Mouse (Mus musculus) liver, postnatal 0 days (tissue): Measurements from ENCODE around the gene Wfdc2.
A peak's percentile ranks its signal among the peaks of the same experiment; 100 is the strongest.

ENCODE experiments used
- CTCF ChIP-seq: sonication (generic); IDR thresholded peaks from 2 replicates; pipeline ENCODE4 v1.5.1; 2016; ENCODE audit warnings: antibody characterized with exemption, low read depth
- EP300 ChIP-seq: IDR thresholded peaks from 2 replicates; pipeline ENCODE4 v1.6.1; 2016; ENCODE audit warnings: antibody characterized with exemption, low read depth, mild to moderate bottlenecking

DNA sequence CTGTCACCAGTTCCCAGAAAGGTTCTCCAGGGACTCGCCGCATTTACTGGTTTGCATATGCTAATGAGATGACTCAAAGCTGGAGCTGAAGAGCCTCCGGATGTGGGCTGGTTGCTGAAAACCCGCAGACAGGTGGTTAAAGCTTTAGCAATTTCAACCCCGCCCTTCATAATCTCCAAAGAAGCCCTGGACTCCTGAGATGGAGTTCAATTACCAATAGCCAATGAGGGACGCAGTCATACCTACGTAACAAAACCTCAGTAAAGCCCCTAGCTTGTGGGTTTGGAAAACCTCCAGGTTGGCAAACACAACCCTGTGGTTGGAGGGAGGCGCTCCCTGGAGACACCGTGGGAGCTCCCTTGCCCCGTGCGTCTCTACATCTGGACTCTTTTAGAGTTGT lies 40.4 kb upstream of the Wfdc2 start:
- TF ChIP-seq CTCF = no peak
- 0 out of 2 replicates have a peak, but pooled peaks have one; percentile 23 for TF ChIP-seq EP300
